ENCODE assay signal across 27 mouse cellular contexts in the genomic region with DNA sequence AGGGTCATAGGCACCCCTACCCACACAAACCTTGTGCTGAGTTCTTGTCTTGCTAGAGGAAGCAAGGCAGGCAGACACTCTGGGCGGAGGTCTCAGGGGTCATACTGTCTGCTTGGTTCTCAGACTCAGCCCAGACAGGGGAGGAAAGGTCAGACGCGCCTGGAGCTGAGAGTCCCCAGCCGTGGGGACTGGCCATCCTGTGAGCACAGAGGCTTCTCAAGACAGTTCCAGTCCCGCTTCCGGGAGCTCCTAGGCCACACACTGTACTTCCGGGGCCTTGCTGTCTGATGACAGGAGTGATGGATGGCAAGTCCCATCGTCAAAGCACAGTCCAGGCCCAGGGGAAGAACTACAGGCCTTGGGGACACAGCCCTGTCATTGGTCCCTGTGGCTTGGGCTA. TPM values are rescaled to one million over a fixed set of nuclear protein-coding genes. Genes with fewer than 3 reads are reported as not detected.
"Had no signal": no experiment of that assay in that cellular context is flagged by ENCODE, and none has a peak within 500 bp of the region (broad histone marks: within the 10 kb centered on the region; RNA-seq: fewer than 3 reads in every experiment).

No protein-coding gene starts in this region.

- ATAC-seq: hindbrain, embryonic 16.5 days; inflammation-experienced regulatory T-cells, adult 6 months; intestine, embryonic 15.5 days; intestine, postnatal 0 days; liver, postnatal 0 days had no signal

- H3K9me3 ChIP-seq: heart, embryonic 12.5 days; intestine, embryonic 15.5 days; limb, embryonic 12.5 days; liver, embryonic 13.5 days; liver, embryonic 15.5 days had no signal

- DNase-seq: gastrocnemius, adult 2 months; gastrocnemius, postnatal 10 days; gastrocnemius, postnatal 25 days; heart, postnatal 10 days; kidney, adult 18-20 months; kidney, adult 8-10 months; kidney, postnatal 25 days; kidney, postnatal 4 days; layer of hippocampus, adult 9-11 months; layer of hippocampus, postnatal 36 days; left cerebral cortex, postnatal 4 days; liver; liver, embryonic 13.5 days; liver, postnatal 0 days had no signal

- H3K27me3 ChIP-seq: intestine, embryonic 15.5 days; liver, embryonic 13.5 days; liver, embryonic 15.5 days had no signal

- H3K4me2 ChIP-seq: heart, embryonic 12.5 days; hindbrain, embryonic 14.5 days; intestine, embryonic 15.5 days; limb, embryonic 12.5 days; liver, embryonic 11.5 days; liver, embryonic 13.5 days; liver, embryonic 15.5 days had no signal

- H3K36me3 ChIP-seq: heart, embryonic 12.5 days; intestine, embryonic 15.5 days; limb, embryonic 12.5 days; liver, embryonic 13.5 days; liver, embryonic 15.5 days had no signal

- H3K4me3 ChIP-seq: gastrocnemius, adult 2 months; heart, embryonic 12.5 days; intestine, embryonic 15.5 days; layer of hippocampus, adult 2 months; limb, embryonic 12.5 days; liver, embryonic 13.5 days; liver, embryonic 15.5 days had no signal

- H3K9ac ChIP-seq: heart, embryonic 12.5 days; hindbrain, embryonic 14.5 days; intestine, embryonic 15.5 days; limb, embryonic 12.5 days; liver, embryonic 13.5 days; liver, embryonic 15.5 days; liver, postnatal 0 days had no signal

- H3K27ac ChIP-seq: gastrocnemius, adult 2 months; hindbrain, embryonic 14.5 days; intestine, embryonic 15.5 days; kidney, postnatal 0 days; layer of hippocampus, adult 2 months; limb, embryonic 12.5 days; liver, embryonic 13.5 days; liver, embryonic 15.5 days had no signal

RNA-seq across cellular contexts. Expression of a gene that starts 44.8 kb away (rescaled TPM):
- total RNA-seq: gastrocnemius, adult 2 months; gastrocnemius, postnatal 25 days; granulocyte monocyte progenitor cell, adult 5-6 weeks; layer of hippocampus, postnatal 14 days; layer of hippocampus, postnatal 36 days had no signal
- polyA plus RNA-seq: inflammation-experienced regulatory T-cells, adult 6 months; liver, postnatal 0 days had no signal

RNA-seq across cellular contexts. Expression of a gene that starts 56.6 kb away (rescaled TPM):
- total RNA-seq: granulocyte monocyte progenitor cell, adult 5-6 weeks had no signal
- polyA plus RNA-seq: inflammation-experienced regulatory T-cells, adult 6 months; liver, embryonic 15.5 days had no signal
